Mouse (Mus musculus): ENCODE measurements around the gene Ddx31.

Gene Ddx31

GRCm38 (mm10) chr2:28912039-28912700 is 72.0 kb downstream of the Ddx31 start:
- no peak for DNase-seq (ENCODE audit: low read depth)

DNA sequence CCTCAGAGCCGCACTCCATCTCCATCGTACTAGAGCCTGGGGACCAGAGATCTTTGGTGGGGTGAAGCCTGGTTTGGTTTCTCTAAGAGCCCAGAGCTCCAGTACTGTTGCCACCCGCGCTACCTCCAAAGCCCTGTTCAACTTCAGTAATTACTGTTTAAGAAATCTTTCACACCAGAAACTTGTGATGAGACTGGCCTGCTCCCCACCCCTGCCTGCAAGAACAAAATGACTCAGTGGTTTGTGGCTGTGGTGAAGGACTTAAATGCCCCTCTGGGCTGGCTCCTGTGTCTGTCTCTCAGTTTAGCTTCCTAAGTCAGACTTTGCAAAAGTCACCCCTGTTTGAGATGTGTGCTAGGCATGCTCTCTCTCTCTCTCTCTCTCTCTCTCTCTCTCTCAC is 72.8 kb downstream of the Ddx31 start:
- DNase-seq (ENCODE audit: low read depth), result no peak

DNA sequence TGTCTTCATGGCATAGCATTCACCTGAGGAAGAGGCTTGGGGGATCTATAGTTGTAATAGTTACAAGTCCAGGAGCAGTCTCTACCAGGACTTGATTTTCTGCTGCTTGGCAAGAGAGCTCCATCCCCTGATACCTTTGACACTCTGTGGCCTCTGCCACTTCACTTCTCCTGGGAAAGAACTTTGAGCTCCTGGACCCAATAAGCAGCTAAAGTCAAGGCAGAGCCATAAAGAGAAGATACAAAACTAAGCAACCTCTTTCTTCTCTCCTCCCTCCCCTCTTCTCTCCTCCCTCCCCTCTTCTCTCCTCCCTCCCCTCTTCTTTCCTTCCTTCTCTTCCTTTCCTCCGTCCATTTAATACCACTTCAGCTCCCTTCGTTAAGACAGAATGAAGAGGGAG is 73.9 kb downstream of the Ddx31 start:
- DNase-seq (ENCODE audit: low read depth), result no peak

- DNase-seq (ENCODE audit: low read depth), result no peak
Observed at GRCm38 (mm10) chr2:28915104-28915738, 75.0 kb downstream of the Ddx31 start.

DNA sequence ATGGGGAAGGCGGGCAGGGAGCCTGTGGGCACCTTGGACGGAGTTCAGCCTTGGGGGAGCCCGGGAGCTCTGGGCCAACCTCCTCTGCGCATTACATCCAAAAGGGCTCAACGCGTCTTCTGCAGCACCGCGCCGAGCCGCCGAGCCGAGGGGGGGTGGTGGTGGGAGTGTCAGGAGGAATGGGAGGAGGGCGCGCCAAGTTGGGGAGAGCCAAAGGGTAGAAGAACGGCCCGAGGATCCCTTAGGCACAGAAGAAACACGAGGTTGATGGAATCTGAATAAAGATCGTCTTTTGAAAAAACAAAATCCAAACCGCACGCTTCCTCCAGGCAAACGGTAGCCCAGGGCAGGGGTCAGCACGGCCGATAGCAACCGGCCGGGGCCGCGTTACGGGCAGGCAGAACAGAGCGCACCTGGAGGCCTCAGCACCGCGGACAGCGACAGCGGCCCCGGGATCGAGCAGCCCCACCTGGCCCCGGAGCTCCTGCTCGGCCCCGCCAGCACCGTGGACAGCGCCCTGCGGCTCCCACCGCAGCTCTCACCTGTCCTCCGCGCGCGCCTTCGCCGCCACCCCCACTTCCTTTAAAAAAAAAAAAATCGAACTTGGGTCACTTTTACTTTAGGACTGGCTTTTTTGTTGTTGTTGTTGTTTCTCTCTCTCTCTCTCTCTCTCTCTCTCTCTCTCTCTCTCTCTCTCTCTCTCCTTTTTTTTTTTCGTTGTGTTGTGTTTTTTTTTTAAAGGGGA is 75.7 kb downstream of the Ddx31 start:
- peak; percentile 60 for DNase-seq (ENCODE audit: low read depth)

- no peak for DNase-seq (ENCODE audit: low read depth)
Observed at GRCm38 (mm10) chr2:28916513-28916865, 76.3 kb downstream of the Ddx31 start, which contains the start of gene Barhl1. TSS of gene Barhl1 (minus strand) at chr2:28916668.

DNA sequence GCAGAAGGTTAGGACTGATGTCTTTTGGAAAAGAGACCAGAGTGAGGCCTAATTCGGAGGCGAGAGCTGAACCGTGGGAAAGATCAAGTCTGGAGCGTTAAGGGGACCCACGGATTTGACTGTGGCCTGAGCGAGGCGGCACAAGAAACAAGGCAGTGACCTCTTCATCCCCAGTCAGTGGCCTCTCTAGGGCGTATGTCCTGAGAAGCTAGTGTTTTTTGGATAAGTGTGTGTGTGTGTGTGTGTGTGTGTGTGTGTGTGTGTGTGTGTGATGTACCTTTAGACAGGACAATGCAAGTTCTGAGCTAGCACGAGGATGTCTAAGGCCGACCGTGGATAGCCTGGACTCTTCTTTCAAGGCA is 76.9 kb downstream of the Ddx31 start:
- no peak for DNase-seq (ENCODE audit: low read depth)

GRCm38 (mm10) chr2:28917518-28918361 is 77.5 kb downstream of the Ddx31 start:
- DNase-seq (ENCODE audit: low read depth), result no peak

DNA sequence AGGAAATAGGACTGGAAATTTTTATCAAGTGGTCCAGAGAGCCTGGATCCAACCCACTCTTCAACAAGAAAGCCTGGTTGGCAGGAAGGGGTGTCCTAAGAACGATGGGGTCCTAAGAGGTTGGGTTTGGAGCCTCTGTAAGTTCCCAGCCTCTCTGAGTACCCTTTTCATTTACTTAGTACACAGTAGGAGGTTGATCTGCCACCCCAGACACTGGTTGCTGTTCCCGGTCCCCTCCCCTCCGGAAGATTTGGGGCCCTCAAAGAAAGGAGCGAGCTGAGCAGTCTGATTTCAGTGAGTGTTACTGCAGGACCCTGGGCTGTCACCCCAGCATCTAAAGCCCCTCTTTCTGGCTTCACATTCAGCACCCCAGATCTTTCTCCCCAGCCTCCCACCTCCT is 78.8 kb downstream of the Ddx31 start:
- no peak for DNase-seq (ENCODE audit: low read depth)

GRCm38 (mm10) chr2:28923912-28924311 is 83.7 kb downstream of the Ddx31 start:
- DNase-seq (ENCODE audit: low read depth), result peak; percentile 16

DNA sequence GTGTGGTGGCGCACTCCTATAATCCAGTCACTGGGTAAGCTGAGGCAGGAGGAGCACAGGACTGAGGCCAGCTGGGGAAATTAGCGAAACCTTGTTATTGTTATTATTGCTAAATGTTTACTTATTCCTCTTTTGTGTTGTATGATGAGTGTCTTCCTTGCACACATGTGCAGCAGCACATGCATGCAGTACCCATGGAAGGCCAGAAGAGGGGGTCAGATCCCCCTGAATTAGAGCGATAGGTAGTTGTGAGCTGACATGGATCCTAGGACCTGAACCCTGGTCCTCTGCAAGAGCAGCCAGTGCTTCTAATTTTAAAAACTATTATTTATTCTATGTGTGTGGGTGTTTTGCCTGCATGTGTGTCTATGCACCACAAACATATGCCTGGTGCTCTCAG is 90.4 kb downstream of the Ddx31 start:
- no peak for DNase-seq (ENCODE audit: low read depth)

DNA sequence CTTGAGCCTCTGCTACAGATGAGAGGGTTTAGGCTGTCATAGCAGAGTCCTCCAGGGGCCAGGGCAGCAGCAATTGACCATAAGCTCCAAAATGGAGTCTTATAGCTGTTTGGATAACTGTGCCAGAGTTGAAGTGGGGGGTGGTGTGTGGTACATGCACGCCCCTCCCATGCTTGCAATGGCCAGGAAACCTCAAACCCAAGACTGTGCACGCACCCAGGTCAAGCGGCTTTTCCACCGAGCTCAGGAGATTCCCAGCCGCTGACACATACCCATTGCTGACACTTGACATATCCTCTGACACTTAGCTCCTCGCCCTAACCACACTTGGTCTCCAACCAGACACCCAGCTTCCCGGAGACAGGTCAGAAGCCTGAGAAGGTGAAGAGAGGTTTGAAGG is 98.8 kb downstream of the Ddx31 start:
- no peak for DNase-seq (ENCODE audit: low read depth)

- no peak for DNase-seq (ENCODE audit: low read depth)
Observed at GRCm38 (mm10) chr2:28943666-28944516, 103.7 kb downstream of the Ddx31 start.

DNA sequence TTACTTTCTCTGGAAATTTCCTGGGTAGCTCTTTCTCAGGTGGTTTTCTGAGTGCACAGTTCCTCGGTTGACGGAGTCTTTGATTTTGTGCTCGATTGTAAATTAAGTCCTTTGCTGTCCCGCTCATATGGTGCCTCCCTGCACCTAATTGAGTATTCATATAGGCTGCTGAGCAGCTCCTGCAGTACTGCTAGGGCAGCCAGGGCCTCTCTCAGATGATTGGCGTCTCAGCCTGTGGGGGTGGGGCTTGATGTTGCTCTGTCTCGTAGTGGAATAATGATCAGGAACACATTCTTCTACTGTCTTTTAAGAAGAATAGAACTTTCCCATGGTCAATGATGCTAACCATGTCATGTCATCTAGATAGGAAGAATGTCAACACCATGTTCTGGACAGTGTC is 105.2 kb downstream of the Ddx31 start:
- no peak for DNase-seq (ENCODE audit: low read depth)

DNA sequence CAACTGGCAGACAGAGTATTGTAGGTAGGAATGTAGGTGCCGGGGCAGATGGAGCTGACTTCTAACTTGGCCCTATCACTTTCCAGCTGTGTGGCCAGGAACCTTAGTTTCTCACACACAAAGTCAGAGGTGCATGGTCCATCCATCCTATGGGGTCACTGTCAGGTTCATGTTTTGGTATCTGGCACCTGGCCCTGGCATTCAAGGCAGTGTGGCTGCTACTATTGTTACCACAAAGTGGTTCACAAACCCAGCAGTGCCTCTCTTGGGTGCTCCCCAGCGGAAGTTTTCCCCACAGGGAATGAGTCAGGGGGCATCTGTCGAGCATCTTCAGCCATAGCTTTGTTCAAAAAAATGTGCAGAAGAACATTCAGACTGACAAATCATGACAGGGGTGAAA is 106.1 kb downstream of the Ddx31 start:
- DNase-seq (ENCODE audit: low read depth), result no peak

DNA sequence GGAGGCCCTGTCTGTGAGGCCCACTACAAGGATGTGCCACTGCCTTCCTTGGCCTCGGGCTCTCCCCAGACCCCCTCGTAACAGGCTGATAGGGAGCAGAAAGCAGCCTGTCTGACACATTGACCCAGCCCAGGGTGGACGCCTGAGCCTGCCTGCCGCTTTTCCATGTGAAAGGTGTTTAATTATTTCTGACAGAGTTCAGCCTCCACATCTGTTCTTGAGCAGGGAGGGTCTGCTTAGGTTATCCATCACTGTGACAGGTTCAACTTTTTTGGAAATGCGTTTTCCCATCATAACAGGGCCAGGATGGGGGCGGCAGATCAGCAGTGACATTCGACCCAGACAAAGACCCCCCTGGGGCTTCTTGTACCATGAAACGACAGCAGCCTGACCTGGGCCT is 112.8 kb downstream of the Ddx31 start:
- no peak for DNase-seq (ENCODE audit: low read depth)

DNA sequence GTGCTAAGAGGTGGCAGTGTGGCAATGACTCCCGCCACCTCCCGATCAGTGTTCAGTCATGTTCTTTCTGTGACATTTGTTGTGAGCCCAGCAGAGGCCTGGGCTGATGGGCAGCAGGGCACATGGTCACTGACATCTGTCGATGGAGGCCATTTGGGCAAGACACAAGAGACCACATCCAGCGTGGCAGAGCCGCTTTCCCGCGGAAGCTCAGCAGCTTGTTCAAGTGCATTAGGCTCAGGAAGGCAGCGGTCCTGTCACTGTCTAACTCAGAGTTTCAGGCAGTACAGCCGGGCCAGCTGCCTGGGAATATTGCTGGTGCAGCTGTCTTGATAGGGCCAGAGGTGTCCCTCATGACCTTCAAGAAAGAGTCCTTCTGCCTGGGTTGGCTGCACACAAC is 114.4 kb downstream of the Ddx31 start:
- no peak for DNase-seq (ENCODE audit: low read depth)
